Mouse (Mus musculus) left cerebral cortex, adult 18-20 months (tissue): ENCODE measurements around the gene Ppp1r12b. TPM values are rescaled to one million over a fixed set of nuclear protein-coding genes. Genes with fewer than 3 reads are reported as not detected.
A peak's percentile ranks its signal among the peaks of the same experiment; 100 is the strongest.
"Not testable (repeated sequence)": the region's sequence is repeated elsewhere in the genome, so short reads cannot be mapped to it uniquely, and the experiment has no call there.

ENCODE experiments used
- DNase-seq, 2 experiments: peaks; one replicate each; pipeline ENCODE4 v3.0.0; 2021 to 2022; ENCODE audit warnings: low spot score in 2 of 2, mixed read lengths in 1 of 2
- total RNA-seq, 2 experiments: library from RNA; stranded (reverse); gene quantifications; 2 replicates each; pipeline ENCODE4 v1.2.3; 2021

Gene Ppp1r12b
- total RNA-seq, 2 experiments from 2014 or later: 74.7 to 78.5 TPM

GRCm38 (mm10) chr1:134854325-134854982 is 101.3 kb downstream of the Ppp1r12b start:
- peak; percentile 83 to 88 for DNase-seq

GRCm38 (mm10) chr1:134852797-134853196 is 102.9 kb downstream of the Ppp1r12b start:
- DNase-seq: no peak

DNA sequence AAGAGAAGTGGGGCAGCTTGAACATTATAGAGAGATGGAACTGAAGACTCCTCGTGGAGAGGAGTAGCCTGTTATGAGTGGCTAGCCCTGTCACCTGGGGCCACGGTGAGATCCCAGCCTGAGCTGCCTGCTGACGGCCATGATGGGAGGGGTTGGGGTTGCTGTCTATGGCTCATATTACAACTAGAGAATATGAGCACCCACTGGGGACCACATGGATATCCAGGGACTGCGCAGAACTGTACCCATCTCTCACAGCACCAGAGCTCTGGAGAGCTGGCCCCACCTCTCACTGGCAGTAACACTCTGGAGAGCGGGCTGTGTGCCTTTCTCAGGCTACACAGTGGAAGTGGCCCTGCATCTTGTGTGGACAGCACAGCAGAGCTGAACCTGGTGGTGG is 104.5 kb downstream of the Ppp1r12b start:
- no peak for DNase-seq

- no peak for DNase-seq
These were observed 105.4 kb downstream of the Ppp1r12b start for GRCm38 (mm10) chr1:134850361-134850760.

- DNase-seq: no peak
These were observed 107.9 kb downstream of the Ppp1r12b start for GRCm38 (mm10) chr1:134847851-134848250.

- DNase-seq: no peak
These were observed 109.3 kb downstream of the Ppp1r12b start for GRCm38 (mm10) chr1:134846295-134846988.

DNA sequence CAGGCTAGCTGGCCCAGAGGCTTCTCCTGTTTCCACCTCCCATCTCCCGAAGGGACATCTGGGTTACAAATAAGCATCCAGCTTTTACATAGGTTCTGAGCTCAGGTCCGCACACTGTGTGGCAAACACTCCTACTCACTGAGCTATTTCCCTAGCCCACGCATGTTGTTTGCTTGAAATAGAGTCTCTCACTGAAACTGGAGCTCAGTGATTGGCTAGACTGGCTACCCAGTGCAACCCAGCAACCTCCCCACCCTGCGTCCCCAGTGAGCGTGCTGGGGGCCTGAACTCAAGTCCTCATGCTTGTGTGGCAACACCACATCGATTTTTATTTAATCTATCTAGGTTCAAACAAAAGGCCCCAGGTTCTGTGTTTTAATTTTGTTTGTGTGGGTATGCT is 112.4 kb downstream of the Ppp1r12b start:
- no peak for DNase-seq

- DNase-seq: no peak
These were observed 118.7 kb downstream of the Ppp1r12b start for GRCm38 (mm10) chr1:134836909-134837480.

DNA sequence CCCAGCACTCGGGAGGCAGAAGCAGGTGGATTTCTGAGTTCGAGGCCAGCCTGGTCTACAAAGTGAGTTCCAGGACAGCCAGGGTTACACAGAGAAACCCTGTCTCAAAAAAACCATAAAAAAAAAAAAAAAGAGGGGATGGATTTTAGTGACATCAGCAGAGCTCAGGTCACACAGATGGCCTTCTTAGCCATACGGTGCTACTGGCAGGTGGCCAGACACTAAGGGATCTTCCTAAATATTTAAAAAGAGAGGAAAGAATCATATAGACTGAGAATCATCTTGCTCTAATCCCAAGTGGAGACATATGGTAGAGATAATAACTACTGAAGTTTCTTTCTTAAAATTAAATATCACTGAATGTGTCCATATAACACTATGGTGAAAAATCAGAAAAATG is 124.9 kb downstream of the Ppp1r12b start:
- DNase-seq: not testable (repeated sequence)

DNA sequence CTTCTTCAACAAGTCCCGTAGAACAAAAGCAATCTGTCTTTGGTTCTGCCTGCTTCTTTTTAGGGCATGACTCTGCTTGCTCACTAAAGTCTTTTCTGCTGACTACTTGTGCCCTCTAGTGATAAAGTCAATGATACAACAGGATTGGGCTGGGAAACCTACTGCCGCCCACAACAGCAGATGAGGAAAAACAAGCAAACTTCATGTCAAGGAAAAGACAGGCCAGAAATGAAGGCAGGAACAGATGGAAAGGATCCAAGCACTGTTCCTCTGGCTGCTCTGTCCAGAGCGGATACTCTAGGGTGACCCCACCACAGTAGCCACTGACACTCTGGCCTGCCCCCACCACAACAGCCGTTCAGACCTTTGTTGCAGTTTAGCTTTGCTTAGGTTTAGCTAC is 126.1 kb downstream of the Ppp1r12b start:
- DNase-seq: peak in 1 of 2 experiments; percentile 29

- DNase-seq: no peak
These were observed 130.8 kb downstream of the Ppp1r12b start for GRCm38 (mm10) chr1:134824896-134825295.

- no peak for DNase-seq
These were observed 131.9 kb downstream of the Ppp1r12b start for GRCm38 (mm10) chr1:134823842-134824241.

DNA sequence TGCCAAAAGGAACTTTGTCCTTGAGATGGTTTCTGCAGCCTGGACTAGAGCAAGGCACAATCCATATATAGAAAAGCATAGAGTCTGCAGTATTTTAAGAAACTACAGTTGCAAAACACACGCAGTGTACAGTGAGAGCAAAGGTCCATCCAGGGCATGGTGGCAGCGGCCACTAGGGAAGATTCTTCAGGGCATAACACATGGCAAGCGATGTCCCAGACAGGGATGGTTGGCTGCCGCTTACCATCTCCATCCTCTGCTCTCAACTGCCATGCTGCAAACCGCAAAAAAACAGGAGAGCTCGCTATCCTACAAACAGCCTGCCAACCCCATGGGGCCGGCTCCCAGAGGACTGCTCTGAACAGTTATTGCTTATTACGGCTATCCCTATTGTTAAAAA is 132.4 kb downstream of the Ppp1r12b start:
- no peak for DNase-seq

DNA sequence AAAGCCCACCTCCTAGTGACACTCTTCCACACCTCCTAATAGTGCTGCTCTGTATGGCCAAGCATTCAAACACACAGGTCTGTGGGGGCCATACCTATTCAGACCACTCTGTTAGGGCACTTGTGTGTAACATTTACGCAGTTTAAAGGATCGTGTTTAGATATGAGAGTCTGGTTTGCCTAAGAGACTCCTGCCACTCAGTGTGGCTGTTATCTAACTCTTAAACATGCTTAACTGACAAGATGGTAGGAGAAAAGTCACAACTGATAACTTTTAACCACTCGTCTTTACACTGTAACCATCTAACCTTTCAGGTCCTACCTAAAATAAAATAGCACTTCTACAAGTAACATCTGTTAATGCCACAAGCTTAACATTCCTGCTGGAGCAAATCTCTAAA is 134.9 kb downstream of the Ppp1r12b start:
- DNase-seq: no peak

- no peak for DNase-seq
These were observed 136.5 kb downstream of the Ppp1r12b start for GRCm38 (mm10) chr1:134819196-134819595.

DNA sequence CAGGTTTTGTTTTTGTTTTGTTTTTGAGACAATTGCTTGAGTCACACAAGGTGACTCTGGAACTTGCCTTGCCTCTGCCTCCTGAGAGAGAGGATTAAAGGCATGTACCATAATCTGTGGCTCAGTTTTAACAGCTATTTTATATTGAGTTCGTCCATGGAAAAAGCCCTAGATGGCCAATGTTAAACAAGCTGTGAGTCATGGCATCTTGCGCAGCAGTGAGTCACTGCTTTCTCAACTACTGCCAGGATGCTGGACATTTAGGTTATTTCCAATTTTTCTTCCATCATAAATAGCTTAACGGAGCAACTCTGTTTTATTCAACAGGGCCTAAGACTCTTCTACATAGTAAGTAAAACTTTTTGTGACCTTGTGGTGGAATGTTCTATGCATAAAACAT is 137.0 kb downstream of the Ppp1r12b start:
- DNase-seq: peak in 1 of 2 experiments; percentile 34

DNA sequence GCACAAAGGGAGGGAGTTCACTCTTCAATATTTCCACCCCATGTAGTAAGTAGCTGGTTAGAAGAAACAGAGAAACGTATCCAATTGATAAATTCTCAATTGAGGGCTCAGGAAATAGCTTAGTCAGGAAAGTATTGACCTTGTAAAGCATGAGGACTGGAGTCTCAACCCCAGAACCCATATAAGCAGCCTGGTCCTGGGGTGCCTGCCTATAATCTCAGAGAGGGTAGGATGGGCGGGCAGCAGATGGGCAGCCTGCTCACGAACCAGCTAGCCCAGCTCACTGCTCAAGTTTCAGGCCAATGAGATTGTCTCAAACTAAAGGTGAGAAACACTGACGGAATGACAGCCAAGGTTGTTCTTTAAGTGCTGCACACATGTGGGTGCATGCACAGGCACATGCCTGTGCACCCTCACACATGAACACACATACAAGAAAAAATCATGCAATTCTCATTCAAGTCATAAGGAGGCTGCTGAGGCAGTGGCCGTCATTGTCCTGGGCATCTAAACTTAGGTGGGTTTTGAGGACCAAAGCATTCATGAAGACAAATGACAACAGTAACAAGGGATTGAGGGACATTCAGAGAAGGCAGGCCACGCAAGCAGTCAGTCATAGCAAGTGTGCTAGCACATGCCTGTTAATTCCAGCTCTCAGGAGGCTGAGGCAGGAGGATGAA is 137.7 kb downstream of the Ppp1r12b start:
- DNase-seq: no peak

GRCm38 (mm10) chr1:134817120-134817519 is 138.6 kb downstream of the Ppp1r12b start:
- no peak for DNase-seq

DNA sequence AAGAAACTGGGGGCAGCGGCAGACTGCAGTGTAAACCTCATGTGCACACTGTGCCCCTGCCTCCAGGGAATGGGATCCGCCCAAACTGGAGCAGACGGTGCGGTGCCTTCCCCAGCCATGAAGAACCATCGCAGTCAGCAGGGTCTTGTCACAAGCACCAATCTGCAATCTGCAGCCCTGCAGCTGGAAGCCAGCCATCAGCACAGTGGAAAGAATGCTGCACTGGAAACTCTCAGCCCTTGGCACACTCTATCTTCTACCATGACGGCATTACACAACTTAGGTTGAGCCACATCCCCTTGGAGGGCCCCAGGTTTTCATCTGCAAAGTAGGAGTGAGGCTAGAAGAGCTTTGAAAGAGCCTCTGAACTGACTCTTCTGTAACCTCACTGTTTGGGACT is 139.1 kb downstream of the Ppp1r12b start:
- no peak for DNase-seq

- DNase-seq: no peak
These were observed 140.0 kb downstream of the Ppp1r12b start for GRCm38 (mm10) chr1:134815748-134816147.

DNA sequence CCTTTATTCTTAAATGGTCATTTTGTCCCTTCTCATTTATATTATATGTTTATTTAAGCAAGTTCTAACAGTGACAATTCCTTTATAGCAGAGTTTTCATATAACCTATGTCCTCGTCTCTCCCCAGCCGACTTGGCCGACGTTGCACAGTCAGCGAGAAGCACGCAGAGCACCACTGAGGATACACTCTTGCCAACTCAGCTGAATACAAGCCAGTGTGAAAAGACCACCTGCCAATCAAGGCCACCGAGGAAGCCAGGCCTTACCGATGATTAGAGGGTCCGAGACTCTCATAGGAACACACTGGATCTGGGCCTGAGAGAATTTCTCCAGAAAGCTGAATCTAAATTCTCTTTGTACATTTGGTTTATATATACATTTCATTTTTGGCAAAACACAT is 150.3 kb downstream of the Ppp1r12b start:
- no peak for DNase-seq

GRCm38 (mm10) chr1:134804373-134804772 is 151.4 kb downstream of the Ppp1r12b start:
- no peak for DNase-seq
